Mouse (Mus musculus) fat pad, adult 2 months (tissue): ENCODE results near the gene Tmem63b.

ENCODE experiments used
- DNase-seq: peaks from one replicate; pipeline ENCODE4 v3.0.0-alpha.2; 2011; ENCODE audit warnings: low read depth, low spot score; ENCODE audit errors: extremely low read depth

Gene Tmem63b

GRCm38 (mm10) chr17:45706796-45707195, 20.1 kb upstream of the Tmem63b start:
- DNase-seq: no peak

- DNase-seq: no peak
Measured at GRCm38 (mm10) chr17:45703187-45703586, 16.5 kb upstream of the Tmem63b start.

- no peak for DNase-seq
Measured at GRCm38 (mm10) chr17:45702254-45702653, 15.5 kb upstream of the Tmem63b start.

- no peak for DNase-seq
Measured at GRCm38 (mm10) chr17:45701236-45701591, 14.5 kb upstream of the Tmem63b start.

GRCm38 (mm10) chr17:45700496-45701235, 14.0 kb upstream of the Tmem63b start:
- no peak for DNase-seq

GRCm38 (mm10) chr17:45699039-45699740, 12.5 kb upstream of the Tmem63b start:
- no peak for DNase-seq

- DNase-seq: no peak
Measured at GRCm38 (mm10) chr17:45698368-45698767, 11.7 kb upstream of the Tmem63b start.

- no peak for DNase-seq
Measured at GRCm38 (mm10) chr17:45696981-45697380, 10.3 kb upstream of the Tmem63b start.

- no peak for DNase-seq
Measured at GRCm38 (mm10) chr17:45695227-45696120, 8.8 kb upstream of the Tmem63b start.

GRCm38 (mm10) chr17:45693812-45694565, 7.3 kb upstream of the Tmem63b start:
- DNase-seq: no peak

- DNase-seq: no peak
Measured at GRCm38 (mm10) chr17:45692159-45692558, 5.5 kb upstream of the Tmem63b start.

GRCm38 (mm10) chr17:45690044-45690443, 3.3 kb upstream of the Tmem63b start:
- DNase-seq: peak; percentile 69

- no peak for DNase-seq
Measured at GRCm38 (mm10) chr17:45689120-45689519, 2.4 kb upstream of the Tmem63b start.

GRCm38 (mm10) chr17:45686093-45686619, 549 bp downstream of the Tmem63b start, which contains the start of gene Mrpl14:
TSS of gene Mrpl14 (plus strand) at chr17:45686322.
- no peak for DNase-seq

GRCm38 (mm10) chr17:45685171-45686092, 1.3 kb downstream of the Tmem63b start:
- no peak for DNase-seq

GRCm38 (mm10) chr17:45684667-45685131, 2.0 kb downstream of the Tmem63b start:
- DNase-seq: no peak

GRCm38 (mm10) chr17:45682843-45683242, 3.9 kb downstream of the Tmem63b start:
- DNase-seq: no peak

GRCm38 (mm10) chr17:45681588-45681987, 5.1 kb downstream of the Tmem63b start:
- no peak for DNase-seq

GRCm38 (mm10) chr17:45680391-45680980, 6.2 kb downstream of the Tmem63b start:
- no peak for DNase-seq
